Mouse (Mus musculus): ENCODE data around the gene Phf11d.
A peak's percentile ranks its signal among the peaks of the same experiment; 100 is the strongest.
"Not testable (repeated sequence)": the region's sequence is repeated elsewhere in the genome, so short reads cannot be mapped to it uniquely, and the experiment has no call there.

Gene Phf11d

GRCm38 (mm10) chr14:59365244-59365644, at the start of gene Phf11d:
Gene Phf11d (minus strand): TSS chr14:59365470.
- peak; percentile 62 for ATAC-seq (ENCODE audit: low TSS enrichment)

DNA sequence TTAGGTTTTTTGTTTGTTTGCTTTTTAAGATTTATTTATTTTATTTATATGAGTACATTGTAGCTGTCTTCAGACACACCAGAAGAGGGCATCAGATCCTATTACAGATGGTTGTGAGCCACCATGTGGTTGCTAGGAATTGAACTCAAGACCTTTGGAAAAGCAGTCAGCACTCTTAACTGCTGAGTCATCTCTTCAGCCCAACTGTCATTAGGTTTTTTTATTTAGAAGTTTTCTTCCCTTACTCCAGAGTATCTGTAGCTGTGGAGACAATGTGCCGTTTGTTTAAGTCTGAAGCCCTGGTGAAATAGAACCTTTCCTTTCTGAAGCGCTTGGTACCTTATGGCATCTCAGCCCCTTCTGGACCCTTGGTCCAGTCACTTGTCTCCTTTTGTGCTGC, 49.7 kb upstream of the Phf11d start:
- ATAC-seq (ENCODE audit: low TSS enrichment), result not testable (repeated sequence)

- no peak for ATAC-seq (ENCODE audit: low TSS enrichment)
Measured at GRCm38 (mm10) chr14:59396999-59397398, 31.7 kb upstream of the Phf11d start.

GRCm38 (mm10) chr14:59395281-59395680, 30.0 kb upstream of the Phf11d start, which contains the start of gene Phf11c:
Gene Phf11c (minus strand): TSS chr14:59395381.
- no peak for ATAC-seq (ENCODE audit: low TSS enrichment)

DNA sequence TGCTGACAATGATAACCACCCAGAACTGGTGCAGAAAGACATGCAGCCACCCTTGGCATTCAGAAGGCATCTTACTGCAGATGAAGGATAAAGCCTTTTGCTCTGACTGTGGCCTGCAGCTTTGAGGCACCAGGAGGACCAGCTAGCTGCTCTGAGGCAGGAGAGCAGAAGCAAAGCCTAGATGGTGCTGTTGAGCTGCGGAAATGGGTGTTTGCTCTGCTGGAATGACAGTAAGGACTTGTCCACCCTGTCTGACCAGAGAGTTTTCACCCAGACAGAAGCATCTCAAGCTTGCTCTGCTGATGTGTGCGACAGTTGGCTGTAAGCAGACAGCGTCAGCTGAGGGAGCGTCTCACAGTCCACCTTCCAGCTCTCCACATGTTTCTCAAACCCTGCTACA, 24.9 kb upstream of the Phf11d start:
- peak; percentile 94 for ATAC-seq (ENCODE audit: low TSS enrichment)

DNA sequence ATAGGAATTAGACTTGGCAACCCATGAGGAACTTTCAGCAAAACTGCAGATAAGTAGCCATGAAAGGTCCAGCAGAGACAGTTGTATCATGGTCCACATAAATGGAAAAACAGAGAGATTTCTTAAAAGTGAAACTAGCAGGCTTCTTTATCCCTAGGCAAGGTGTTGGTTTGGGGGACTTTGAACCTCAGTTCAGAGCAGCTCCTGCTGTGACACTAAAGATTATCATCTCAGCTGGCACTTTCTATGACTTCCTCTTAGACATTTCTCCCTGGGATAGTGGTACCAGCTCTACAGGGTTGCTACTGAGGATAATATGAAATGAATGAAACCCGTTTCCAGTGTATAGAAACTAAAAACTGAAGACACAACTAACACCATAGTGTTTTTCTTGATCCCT, 24.3 kb upstream of the Phf11d start:
- ATAC-seq (ENCODE audit: low TSS enrichment), result no peak

GRCm38 (mm10) chr14:59370348-59371068, 5.2 kb upstream of the Phf11d start:
- no peak for ATAC-seq (ENCODE audit: low TSS enrichment)

DNA sequence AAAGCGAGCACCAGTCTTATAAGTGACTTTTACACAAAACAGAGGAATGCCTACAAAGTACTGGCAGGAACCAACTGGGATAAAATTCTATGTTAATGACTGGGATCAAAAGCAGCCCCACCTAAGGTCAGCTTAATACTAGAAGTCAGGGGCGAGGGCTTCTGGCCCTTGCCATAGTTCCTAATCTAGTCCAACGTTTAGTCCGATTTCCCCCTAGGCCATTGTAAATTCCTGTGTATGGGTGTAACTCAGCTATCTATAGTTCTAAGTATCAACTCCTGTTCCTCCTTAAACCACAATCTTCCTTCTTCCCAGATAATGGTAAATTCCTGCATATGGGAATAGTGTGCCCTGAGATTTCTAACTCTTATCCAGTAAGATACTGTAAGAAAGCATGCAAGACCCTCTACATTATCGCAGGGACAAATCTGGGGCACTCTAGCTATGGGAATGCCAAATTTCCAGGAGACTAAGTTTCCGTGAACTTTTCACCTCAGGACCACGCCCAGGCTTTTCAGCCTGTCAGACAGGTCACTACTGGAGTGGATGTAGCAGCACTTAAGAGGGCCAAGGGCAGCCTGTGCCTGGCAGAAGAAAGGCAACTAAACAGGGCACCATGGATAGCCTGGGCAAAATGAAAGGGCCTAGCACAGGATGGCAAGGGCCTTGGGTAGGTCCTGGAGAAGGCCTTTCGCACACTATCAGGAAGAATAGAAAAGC, 1.3 kb upstream of the Phf11d start:
- no peak for ATAC-seq (ENCODE audit: low TSS enrichment)

- ATAC-seq (ENCODE audit: low TSS enrichment), result not testable (repeated sequence)
Measured at GRCm38 (mm10) chr14:59341189-59341588, 24.1 kb downstream of the Phf11d start, which contains the start of gene Phf11b. Gene Phf11b (minus strand): TSS chr14:59341351.

- no peak for ATAC-seq (ENCODE audit: low TSS enrichment)
Measured at GRCm38 (mm10) chr14:59339541-59339940, 25.7 kb downstream of the Phf11d start.

DNA sequence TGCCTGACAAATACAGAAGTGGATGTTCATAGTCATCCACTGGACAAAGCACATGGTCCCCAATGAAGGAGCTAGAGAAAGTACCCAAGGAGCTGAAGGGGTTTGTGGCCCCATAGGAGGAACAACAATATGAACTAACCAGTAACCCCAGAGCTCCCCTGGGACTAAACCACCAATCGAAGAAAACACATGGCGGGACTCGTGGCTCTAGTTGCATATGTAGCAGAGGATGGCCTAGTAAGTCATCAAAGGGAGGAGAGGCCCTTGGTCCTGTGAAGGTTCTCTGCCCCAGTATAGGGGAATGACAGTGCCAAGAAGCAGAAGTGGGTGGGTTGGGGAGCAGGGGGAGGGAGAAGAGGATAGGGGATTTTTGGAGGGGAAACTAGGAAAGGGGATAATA, 29.2 kb downstream of the Phf11d start:
- ATAC-seq (ENCODE audit: low TSS enrichment), result not testable (repeated sequence)

- peak; percentile 95 for ATAC-seq (ENCODE audit: low TSS enrichment)
Measured at GRCm38 (mm10) chr14:59330499-59330898, 34.8 kb downstream of the Phf11d start.

- not testable (repeated sequence) for ATAC-seq (ENCODE audit: low TSS enrichment)
Measured at GRCm38 (mm10) chr14:59319970-59320369, 45.3 kb downstream of the Phf11d start.

DNA sequence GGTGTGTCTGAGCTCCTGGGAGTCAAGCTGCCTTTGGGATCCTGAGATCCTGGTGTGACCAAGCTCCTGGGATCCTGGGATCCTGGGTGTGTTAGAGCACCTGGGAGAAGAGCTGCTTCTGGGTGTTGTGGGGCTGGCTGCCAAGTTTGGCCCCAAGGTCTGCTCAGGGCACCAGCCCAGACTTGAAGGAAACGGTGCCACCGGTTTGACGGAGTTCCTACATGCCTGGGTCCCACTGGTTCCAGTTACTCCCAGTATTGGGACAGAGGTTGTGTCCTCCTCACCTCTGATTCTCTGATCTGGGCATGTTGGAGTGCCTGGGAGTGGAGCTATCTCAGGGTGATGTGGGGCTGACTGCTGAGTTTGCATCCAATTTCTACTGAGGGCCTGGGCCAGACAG, 46.2 kb downstream of the Phf11d start:
- ATAC-seq (ENCODE audit: low TSS enrichment), result not testable (repeated sequence)
